Mouse (Mus musculus) erythroblast, adult 5-6 weeks (primary cell): ENCODE measurements around the gene Gm10188. TPM values are rescaled to one million over a fixed set of nuclear protein-coding genes. Genes with fewer than 3 reads are reported as not detected.

ENCODE experiments used
- ATAC-seq: replicated peaks from 2 replicates; pipeline ENCODE4 v1.8.0; 2016; ENCODE audit warnings: moderate number of reproducible peaks, mild to moderate bottlenecking, moderate TSS enrichment, inconsistent platforms; ENCODE audit not compliant: poor library complexity, low FRiP score, severe bottlenecking
- total RNA-seq, 2 experiments: library from RNA; stranded (forward) in 1 of 2; stranded (reverse) in 1 of 2; fragments of 150-400 nt in 1 of 2; fragments of 200-764, 138-1000 nt in 1 of 2; gene quantifications; 2 replicates each; pipeline versions ENCODE4 v1.2.3 to v1.2.4; 2015 to 2017; ENCODE audit warnings: low replicate concordance in 2 of 2

Gm10188 gene
- total RNA-seq, 2 experiments from 2014 or later, result not detected

DNA sequence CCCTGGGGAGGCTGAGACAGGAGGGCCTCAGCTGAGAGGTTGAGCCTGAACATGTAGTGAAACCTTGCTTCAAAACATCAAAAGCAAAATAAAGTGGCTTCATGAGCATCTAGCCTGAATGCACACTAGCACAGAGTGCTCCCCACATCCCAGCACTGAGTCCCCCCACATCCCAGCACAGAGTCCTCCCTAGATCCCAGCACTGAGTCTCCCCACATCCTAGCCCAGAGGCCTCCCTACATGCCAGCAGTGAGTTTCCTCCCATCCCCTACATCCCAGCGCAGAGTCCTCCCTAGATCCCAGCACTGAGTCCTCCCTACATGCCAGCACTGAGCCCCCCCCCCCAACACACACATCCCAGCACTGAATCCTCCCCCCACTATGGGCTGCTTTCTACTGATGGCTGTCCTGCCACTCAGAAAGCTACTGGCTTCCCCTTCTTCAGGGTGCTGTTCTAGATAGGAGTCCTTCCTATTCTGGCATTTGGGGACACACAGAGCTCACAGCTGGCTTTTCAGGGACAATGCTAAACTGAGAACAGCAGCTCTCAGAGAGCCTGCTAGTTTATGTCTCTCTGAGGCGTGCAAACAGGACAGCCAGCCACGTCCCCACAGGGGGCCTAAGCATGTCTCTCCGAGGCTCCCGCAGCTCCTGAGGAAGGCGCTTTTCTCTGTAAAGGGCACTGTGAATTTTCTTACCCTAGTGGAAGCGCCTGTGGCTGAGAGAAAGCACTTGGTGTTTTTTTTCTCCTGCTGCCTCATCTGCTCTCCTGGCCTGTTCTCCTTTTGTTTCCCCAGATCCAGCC, 2.1 kb upstream of the Gm10188 start:
- ATAC-seq, result no peak

DNA sequence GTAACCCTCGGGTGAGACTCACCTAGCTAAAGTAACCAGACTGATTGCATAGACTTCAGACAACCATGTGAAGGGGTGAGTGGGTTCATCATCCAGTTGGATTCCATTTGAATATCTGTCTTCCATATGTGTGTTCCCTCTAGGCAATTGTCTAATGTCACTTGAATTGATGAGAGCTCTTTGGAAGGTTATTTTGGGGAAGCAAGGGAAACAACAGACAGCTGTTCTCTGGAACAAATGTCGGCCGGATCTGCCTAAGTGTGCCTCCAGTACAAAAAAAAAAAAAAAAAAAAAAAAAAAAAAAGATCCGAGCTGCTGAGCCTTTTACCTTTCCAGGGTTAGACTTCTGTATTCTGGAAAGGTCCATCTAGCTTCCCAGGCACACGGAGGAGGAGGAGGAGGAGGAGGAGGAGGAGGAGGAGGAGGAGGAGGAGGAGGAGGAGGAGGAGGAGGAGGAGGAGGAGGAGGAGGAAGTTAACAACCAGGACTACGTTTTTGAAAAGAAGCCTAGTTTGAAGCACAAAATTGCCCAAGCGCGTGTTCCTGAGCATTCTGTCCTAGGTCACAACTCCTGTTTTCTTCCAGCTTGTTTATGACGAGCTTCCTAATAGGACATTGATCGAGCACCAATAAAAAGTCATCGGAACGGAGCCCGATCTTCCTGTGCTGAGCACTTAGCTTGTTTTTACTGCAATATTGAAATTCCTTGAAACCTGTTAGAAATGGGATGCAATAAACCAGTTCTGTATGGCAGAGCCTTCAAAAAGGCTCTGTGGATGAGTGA, 3.1 kb downstream of the Gm10188 start:
- ATAC-seq, result no peak

DNA sequence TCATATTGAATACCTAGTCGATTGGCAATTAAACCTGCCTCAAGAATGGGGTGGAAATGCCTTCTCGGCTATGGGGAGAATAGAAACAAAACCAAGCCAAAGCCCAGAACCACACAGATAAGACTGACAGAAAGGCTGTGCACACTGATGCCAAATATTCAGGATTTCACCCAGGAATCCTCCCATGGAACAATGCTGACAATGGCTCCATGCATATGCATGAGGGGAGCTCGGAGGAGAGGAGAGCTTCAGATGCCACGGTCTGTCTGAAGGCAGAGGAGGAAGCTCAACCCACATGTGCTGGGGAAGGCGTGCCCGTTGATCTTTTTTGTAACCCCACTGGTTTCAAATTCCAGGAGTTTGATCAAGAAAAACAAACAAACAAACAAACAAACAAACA, 7.4 kb downstream of the Gm10188 start:
- no peak for ATAC-seq

DNA sequence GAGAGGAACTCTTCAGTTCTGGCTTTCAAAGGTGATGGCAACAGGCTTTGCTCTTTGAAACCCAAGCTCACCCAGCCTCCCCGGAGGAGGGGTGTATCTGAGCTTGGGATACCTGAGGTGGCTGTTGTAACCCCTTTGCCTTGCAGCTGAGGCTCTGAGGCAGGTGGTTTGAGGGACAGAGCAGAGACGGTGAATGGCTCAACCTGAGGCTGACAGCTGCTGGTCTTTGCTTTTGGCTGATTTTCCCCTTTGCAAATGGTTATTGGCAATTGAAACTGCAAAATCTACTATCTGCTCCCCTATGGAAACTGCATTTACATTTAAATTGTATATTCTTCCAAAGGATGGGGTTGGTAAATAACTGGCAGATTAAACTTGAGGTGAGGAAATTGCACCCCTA, 7.9 kb downstream of the Gm10188 start:
- ATAC-seq, result no peak

DNA sequence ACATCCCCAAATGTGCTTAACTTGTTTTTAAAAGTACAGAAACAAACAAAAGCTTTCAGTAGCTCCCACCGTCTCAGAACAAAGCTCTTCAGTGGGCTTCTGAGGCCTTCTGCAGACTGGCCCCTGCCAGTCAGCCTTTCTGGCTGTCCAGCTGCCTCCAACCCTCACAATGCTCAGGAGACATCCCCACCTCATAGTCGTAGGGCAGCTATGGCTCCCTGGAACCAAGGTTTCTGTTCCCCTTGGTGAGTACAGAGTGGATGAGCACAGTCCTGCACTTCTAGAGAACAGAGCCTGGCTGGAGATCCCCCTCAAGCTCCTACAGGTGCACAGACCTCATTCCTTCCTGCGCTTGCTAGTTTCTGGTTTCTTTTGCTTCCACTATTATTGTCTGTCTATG, 13.3 kb downstream of the Gm10188 start:
- no peak for ATAC-seq

DNA sequence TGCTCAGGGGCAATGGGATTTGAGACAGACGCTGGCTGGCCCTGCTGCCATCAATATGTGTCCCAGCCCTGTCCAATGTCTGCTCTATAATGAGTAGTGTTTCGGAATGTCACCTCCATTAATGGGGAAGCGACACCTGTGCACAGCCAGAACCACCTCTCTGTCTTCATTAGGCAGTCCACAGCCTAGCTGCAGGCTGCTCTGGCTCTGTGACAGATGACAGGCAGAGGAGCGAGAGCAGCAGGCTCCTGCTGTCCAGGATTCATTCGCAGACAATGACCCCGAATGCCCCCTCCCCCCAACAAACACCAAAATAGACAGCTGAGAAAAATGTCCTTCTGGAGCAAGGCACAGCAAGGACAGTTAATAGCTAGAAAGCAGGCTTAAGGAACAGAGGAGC, 16.5 kb downstream of the Gm10188 start:
- ATAC-seq, result no peak

DNA sequence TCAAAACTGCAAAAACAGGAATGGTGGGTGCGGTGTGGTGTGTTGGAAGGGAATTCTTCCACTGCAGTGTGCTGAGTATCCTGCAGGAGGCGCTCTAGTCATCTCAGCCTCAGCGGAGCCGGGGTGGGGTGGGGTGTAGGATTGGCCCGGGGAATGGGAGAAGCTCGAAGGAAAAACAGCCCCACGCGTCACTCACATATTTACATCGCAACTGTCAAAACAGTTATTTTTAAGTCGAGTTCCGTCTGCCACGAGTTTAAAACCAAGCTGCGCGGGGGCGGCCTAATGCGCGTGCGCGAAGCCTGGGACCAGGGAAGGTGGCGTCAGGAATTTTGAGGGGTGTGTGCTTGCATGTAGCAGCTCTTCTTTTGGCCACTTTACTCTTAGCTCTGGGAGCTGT, 17.3 kb downstream of the Gm10188 start:
- ATAC-seq, result no peak

DNA sequence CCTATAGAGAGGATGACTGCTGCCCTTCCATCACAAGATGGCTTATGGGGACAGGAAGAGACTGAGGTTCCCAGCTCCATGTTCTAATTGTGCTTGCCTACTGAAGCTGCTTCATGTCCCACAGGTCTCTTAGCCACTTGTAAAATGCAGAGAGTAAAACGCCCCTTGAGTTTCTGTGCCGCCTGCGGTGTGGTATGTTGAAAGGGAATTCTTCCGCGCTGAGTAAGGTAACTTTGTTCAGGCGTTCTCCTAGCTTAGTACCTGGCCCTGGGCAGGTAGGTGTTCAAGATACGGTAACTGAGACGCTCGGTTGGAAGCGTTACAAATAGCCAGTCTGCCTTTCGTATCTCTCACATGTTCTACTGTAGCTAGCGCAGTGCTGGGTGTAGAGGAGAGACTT, 17.9 kb downstream of the Gm10188 start:
- ATAC-seq, result no peak

DNA sequence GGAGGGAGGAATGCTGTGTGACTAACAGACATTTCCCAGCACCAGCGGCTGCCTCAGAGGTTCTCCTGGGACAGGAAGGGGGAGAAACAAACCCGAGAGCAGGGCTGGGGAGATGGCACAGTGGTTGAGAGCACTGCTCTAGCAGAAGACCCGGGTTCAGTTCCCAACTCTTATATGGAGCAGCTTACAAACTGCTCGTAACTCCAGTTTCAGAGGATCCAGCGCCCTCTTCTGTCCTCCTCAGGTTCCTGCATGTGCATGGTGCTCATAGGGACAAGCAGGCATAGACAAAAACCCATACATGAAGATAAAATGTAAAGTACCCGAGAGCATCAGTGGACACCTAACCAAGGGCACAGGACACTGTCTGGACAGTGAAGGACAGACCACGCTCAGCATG, 18.6 kb downstream of the Gm10188 start:
- ATAC-seq, result no peak

DNA sequence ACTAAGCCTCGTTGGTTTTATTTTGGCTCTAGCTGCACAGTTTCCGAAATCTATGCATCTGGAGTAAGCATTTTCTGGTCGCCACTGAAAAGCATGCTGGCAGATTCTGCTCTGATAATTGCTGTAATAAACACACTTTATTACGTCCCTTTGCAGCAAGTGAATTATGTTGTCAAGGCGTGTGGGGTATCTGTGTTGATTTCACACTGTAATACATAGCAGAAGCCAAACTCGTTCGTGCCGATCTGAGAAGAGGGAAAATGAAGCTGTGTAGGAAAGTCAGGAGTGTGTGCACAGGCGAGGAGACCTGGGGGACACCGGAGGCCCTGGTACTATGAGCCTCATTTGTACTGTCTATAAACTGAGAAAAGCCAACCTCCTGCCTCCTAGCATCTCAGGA, 20.2 kb downstream of the Gm10188 start:
- no peak for ATAC-seq

DNA sequence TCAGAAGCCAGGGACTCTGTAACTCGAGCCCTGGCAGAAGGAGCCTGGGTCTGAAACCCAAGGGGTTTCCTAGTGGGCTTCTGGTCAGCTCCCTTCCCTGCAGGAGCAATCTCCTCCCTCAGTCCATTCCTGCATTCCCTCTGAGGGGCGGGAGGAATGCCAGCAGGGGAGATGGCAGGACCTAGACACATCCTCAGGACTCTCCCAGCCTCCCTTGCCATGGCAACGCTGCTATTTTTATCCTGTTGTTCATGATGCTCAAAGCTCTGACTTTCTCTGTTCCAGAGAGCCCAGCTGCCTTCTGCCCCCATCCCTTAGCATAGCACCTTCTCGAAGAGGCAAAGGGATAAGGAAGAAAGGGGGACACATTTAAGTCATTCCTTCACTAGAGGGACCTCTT, 21.4 kb downstream of the Gm10188 start:
- no peak for ATAC-seq

DNA sequence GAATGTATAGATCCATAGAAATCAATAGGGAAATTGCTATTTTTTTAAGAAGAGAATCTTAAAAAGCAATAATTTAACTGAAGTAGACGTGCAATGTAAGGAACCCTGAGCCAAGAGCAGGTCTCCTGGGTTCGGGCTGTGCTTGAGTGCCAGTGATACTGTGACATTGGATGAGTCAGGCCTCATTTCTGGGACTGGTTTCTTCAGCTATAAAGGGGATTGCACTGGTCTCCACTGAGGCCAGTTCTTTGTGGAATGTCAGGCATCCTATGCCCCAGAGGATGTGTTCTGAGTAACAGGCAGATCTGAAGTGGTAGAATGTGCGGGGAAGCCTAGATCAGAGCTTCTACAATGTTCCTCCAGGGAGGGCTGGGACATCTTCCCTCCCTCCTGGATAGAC, 22.7 kb downstream of the Gm10188 start:
- ATAC-seq, result no peak

DNA sequence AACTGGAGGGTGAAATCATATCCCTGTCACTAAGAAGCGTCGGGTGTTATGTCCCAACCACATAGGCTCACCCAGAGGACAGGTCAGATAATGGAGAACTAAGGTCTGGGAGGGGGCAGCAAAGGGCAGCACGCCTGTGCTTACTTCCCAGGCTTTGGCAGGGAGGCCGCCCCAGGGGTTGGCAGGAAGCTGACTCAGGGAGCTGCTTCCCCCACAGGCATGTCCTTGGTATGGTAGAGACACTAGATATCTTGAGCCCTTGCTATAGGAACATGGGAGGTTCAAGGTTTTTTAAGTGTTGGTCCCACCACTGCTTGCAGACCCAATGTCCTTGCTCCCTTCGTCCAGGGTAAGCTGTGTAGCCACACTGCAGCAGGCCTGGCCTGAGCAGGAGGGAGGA, 23.6 kb downstream of the Gm10188 start:
- no peak for ATAC-seq

DNA sequence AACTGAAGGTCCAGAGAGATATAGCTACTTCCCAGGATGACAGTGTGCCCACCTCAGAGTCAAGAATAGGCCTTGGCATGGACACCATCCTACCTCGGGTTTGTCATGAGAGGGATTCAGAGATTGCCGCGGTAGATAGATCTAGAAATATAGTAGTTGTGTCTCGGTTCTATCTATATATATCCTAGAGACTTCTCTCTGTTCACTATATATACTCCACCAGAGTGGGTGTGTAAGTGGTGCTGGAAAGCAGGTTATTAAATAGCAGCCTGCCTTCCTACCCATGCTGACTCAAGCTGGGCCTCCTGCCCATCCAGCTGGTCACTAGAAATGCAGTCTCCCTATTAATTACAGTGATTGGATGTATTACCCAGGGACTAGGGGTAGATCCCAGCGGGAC, 26.8 kb downstream of the Gm10188 start:
- no peak for ATAC-seq

DNA sequence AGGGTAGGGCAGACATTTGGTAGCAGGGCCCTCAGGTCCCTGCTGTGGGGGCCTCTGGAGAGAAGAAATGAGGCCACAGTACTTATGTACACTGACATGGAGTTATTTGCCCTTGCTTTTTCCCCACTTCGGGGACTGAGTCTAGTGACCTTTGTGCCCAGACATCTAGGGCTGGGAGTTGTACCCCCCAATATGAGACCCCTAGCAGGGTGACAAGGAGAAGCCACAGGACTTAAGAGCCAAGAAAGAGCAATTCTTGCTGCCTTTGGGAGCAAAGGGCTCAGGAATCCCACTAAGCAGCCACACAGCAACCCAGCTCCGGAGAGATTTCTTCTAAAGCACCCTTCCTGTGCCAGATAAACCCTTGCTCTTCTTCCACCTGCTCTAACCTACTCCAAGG, 27.6 kb downstream of the Gm10188 start:
- no peak for ATAC-seq

DNA sequence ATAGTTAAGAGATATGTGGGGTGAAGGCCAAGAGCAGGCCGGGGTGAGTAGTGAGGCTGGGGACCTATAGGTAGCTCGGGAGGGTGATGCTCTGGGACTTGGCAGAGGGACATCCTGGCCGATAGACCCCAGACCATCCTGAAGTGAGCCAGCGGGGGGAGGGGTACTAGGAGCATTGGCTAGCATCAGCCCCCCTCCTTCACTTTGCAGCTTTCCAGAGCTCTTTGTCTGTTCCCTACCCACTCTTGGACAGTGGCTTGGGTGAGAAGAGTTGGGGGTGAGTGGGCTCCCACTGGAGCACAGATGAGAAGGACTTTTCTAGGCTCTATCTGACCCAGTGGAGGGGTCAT, 28.1 kb downstream of the Gm10188 start:
- no peak for ATAC-seq

DNA sequence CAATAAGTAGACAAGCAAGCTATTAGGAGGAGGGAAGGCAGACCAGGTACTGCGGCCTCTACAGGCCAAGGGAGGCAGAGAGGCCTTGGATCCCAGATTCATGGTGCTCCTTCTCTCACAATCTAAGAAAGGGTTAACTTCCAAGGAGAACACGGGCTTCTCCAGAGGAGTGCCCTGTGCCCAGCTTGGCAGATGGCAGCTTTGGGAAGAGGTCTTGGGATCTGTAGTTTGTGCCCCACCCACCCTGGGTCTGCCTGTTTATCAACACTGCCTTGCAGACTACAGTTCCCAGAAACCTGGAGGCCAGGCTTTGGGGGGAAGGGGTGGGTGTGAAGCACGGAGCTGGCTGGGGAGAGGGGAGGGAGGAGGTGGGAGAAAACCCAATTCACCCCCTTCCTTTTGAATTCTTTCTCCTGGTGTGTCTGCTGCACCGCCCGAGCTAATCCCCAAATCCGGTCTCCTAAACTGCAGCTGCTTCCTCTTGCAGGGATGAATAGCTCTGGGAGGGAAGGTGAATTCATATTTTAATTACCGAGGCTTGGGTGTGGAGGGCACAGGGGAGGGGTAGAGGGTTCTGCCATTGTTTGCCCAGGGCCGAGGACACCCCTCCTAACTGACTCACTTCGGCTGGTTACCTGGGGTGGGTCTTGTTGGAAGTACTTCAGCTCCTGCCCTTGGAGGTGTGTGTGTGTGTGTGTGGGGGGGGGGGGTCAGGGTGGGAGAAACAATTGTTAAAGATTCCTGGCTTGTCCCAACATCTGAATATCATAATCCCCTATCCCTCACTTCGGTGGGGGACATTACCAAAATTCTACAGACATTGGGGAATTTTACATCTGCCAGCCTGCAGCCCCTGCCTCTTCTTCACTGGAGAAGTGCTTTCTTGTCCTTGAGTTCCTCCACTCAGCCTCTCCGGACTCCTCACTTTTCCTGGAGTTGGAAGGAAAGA, 28.7 kb downstream of the Gm10188 start:
- no peak for ATAC-seq

DNA sequence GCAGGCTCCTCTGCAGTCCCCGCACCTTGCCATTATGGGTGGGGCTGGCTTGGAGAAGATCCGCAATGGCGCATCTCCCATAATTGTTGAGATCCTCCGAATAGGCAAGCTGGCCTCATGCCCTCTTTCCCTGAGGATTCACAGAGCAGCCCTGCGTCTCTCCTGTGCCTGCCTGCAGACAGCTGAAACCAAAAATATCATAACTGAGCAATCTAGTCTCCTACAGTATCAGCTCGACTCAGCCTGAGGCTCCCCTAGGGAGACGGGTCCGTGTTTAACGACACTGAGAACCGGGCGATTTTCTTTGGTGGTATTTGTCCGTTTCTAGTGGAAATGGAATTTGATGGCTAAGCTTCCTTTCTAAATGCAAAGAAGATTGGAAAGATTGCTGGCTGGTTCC, 29.6 kb downstream of the Gm10188 start:
- ATAC-seq, result no peak

DNA sequence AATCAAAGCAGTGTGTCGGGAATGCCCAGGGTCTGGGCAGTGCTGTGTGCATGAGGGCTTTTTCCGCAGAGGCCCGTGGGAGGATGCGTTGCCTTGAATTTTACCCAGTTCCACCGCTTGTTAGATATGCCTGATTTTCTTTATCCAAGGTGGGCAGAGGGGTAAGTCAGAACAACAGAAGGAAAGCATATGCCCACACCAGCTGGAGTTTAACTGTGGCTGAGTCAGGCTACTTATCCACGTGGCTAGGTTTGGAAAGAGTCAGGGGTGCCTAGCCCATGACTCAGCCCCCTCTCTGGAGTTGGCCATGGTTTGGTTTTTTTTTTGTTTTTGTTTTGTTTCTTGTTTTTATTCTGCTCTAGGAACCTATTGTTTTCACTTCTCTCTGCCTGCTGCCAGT, 30.3 kb downstream of the Gm10188 start:
- no peak for ATAC-seq

DNA sequence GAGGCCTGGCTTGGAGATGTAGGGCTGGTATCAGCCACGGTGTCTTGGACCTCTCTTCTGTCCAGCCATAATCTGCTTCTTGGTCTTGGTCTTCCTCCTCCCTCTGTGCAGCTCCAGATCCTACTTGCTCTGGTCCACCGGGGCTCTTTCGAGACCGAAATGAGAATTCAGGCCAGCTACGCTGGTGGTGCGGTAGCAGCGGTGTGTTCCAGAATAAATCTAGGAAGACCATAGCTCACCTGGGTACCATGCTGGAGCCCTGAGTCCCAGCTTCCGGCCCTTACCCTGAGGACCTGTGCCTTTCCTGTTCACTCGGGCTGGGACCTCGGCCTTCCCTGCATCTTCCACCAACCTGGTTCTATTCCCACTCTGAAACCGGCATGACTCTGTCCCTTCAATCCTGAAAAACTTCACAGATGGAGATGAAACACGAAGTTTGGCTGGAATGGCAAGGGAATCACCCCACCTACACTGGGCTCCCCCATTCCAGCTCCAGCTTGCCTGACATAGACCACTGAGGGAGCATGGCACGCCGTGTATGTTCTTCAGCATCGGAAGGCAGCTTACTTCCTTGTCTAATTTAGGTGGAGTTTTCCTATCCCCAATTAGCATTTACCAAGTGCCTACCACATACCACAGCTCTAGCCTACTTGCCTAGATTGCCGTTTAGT, 31.0 kb downstream of the Gm10188 start:
- ATAC-seq, result no peak
